Comparison of ENCODE assay signal across 14 mouse cellular contexts in the genomic region with DNA sequence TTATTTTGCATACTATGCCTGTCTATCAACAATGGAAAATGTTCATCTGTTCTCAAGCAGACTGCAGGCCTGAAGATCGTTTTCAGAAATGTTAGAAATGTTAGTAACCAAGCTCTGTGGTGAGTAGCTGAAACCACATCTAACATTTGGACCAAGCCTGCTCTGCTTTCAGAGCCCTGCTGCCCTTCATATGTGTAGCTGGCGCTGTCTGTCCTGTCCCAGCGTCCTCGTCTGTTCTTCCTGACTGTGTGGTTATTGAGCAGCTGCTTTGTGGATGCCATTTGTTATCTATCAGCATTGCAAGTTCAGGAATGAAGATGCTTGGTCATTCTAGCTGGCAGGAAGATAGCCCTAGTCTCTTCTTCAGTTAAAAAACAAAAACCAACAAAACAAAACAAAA.
"Had no signal": no experiment of that assay in that cellular context is flagged by ENCODE, and none has a peak within 500 bp of the region (broad histone marks: within the 10 kb centered on the region; RNA-seq: fewer than 3 reads in every experiment).

No protein-coding gene starts in this region.

- H3K4me3 ChIP-seq: layer of hippocampus, adult 2 months; left cerebral cortex, adult 2 months; limb, embryonic 10.5 days; liver, embryonic 13.5 days; lung, embryonic 15.5 days; midbrain, embryonic 13.5 days; neural tube, embryonic 15.5 days had no signal

- H3K9me3 ChIP-seq: limb, embryonic 10.5 days; liver, embryonic 13.5 days; lung, embryonic 15.5 days; midbrain, embryonic 13.5 days; neural tube, embryonic 15.5 days had no signal

- H3K9ac ChIP-seq: liver, embryonic 13.5 days; liver, postnatal 0 days; lung, embryonic 15.5 days; midbrain, embryonic 13.5 days; neural tube, embryonic 15.5 days had no signal

- ATAC-seq: liver, postnatal 0 days; midbrain, embryonic 13.5 days had no signal

- H3K36me3 ChIP-seq: liver, embryonic 13.5 days; midbrain, embryonic 13.5 days; neural tube, embryonic 15.5 days had no signal

- H3K4me1 ChIP-seq: lung, embryonic 15.5 days; midbrain, embryonic 13.5 days; neural tube, embryonic 15.5 days had no signal

- DNase-seq: kidney, adult 11 months; kidney, adult 9 months; kidney, postnatal 36 days; liver, embryonic 13.5 days; liver, postnatal 0 days; thymus, postnatal 4 days had no signal

- H3K4me2 ChIP-seq: liver, embryonic 13.5 days; lung, embryonic 15.5 days; midbrain, embryonic 13.5 days; neural tube, embryonic 15.5 days had no signal

- H3K27ac ChIP-seq: kidney, postnatal 0 days; layer of hippocampus, adult 2 months; left cerebral cortex, adult 2 months; limb, embryonic 10.5 days; liver, embryonic 13.5 days; lung, embryonic 15.5 days; midbrain, embryonic 13.5 days; neural tube, embryonic 15.5 days; stomach, postnatal 0 days had no signal

- H3K27me3 ChIP-seq: liver, embryonic 13.5 days; lung, embryonic 15.5 days; midbrain, embryonic 13.5 days; neural tube, embryonic 15.5 days had no signal
